ENCODE assay signal across 9 mouse cellular contexts in the genomic region with DNA sequence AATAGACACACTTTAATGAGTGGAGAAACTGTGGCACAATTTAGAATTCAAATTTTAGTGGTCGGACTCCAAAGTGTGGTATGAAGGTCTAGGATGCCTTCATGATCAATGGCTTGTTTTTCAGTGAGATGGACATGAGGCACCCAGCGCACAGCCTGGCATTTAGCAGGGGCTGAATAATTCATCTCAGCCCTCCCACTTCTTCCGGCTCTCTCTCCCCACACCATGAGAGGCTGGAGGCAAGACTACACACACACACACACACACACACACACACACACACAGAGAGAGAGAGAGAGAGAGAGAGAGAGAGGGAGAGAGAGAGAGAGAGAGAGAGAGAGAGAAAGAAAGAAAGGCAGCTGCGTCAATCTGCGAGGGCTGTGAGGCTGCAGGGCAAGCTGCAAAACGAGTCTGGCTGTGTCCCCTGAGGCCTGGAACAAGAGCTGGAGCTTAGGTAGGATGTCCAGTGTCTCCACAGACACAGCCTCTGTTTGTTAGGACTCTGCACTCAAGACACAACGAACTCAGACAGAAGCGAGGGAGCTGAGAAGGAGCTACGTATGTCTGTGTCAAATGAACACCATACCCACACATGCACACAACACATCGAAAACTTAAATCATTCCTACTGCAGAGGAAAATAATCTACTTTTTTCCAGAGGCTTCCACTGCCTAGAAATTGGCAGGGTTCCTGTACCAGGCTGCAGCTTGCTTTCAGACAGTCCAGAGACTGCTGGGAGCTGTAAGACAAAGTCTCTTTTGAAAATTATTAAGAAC.
DNase-seq lines count a peak whose midpoint lies in the region; ATAC-seq lines count a peak whose summit lies in the region.
"Had no signal": no experiment of that assay in that cellular context is flagged by ENCODE, and none has a peak within 500 bp of the region (broad histone marks: within the 10 kb centered on the region; RNA-seq: fewer than 3 reads in every experiment).

No protein-coding gene starts in this region.

- peak overlapping the region; percentile 29 for H3K4me2 ChIP-seq in embryonic facial prominence, embryonic 14.5 days (ENCODE audit: low read depth, low read length)
- peak overlapping the region; percentile 27 for H3K4me2 ChIP-seq in hindbrain, embryonic 16.5 days (ENCODE audit: low read length)
- peak overlapping the region; percentile 7; the same call in 1 of the 2 replicates for H3K4me2 ChIP-seq in neural tube, embryonic 13.5 days
- H3K4me2 ChIP-seq: liver, embryonic 13.5 days had no signal

- 15% methylated on average over 10 of the region's 10 CpGs for WGBS in embryonic facial prominence, embryonic 14.5 days
- 23% methylated on average over 10 of the region's 10 CpGs for WGBS in hindbrain, embryonic 16.5 days
- 21% methylated on average over 10 of the region's 10 CpGs for WGBS in neural tube, embryonic 13.5 days

- peak overlapping the region; percentile 28; the same call in 1 of the 2 replicates for H3K9ac ChIP-seq in embryonic facial prominence, embryonic 14.5 days (ENCODE audit: low read depth, low read length)
- peak overlapping the region; percentile 22 for H3K9ac ChIP-seq in hindbrain, embryonic 16.5 days (ENCODE audit: low read depth, low read length)
- peak overlapping the region; percentile 31; the same call in 1 of the 2 replicates for H3K9ac ChIP-seq in neural tube, embryonic 13.5 days
- H3K9ac ChIP-seq: liver, embryonic 13.5 days had no signal

- H3K4me1 ChIP-seq in embryonic facial prominence, embryonic 14.5 days (ENCODE audit: control insufficient read depth, insufficient read depth, low read length), result peaks cover 43% of the 10 kb centered on the region
- peaks cover 22% of the 10 kb centered on the region for H3K4me1 ChIP-seq in hindbrain, embryonic 16.5 days (ENCODE audit: control insufficient read depth, insufficient read depth, low read depth, low read length)
- H3K4me1 ChIP-seq in neural tube, embryonic 13.5 days (replicated peaks), result peaks cover 37% of the 10 kb centered on the region

- H3K4me3 ChIP-seq in embryonic facial prominence, embryonic 14.5 days (ENCODE audit: low read depth, low read length), result no peak overlapping the region
- no peak overlapping the region for H3K4me3 ChIP-seq in hindbrain, embryonic 16.5 days (ENCODE audit: low read length)
- H3K4me3 ChIP-seq in neural tube, embryonic 13.5 days, result no peak overlapping the region
- H3K4me3 ChIP-seq: liver, embryonic 13.5 days had no signal

- peak overlapping the region; percentile 80 for H3K27ac ChIP-seq in embryonic facial prominence, embryonic 14.5 days (replicated peaks; ENCODE audit: low read depth, low read length)
- peak overlapping the region; percentile 64 for H3K27ac ChIP-seq in hindbrain, embryonic 16.5 days (ENCODE audit: low read depth, low read length)
- H3K27ac ChIP-seq in neural tube, embryonic 13.5 days (replicated peaks), result peak overlapping the region; percentile 82
- H3K27ac ChIP-seq: liver, embryonic 13.5 days had no signal

- no peaks in the 10 kb centered on the region for H3K27me3 ChIP-seq in embryonic facial prominence, embryonic 14.5 days (replicated peaks; ENCODE audit: control insufficient read depth, insufficient read depth, low read length)
- H3K27me3 ChIP-seq in hindbrain, embryonic 16.5 days (replicated peaks; ENCODE audit: control insufficient read depth, insufficient read depth, low read length), result no peaks in the 10 kb centered on the region
- H3K27me3 ChIP-seq in neural tube, embryonic 13.5 days, result no peaks in the 10 kb centered on the region
- H3K27me3 ChIP-seq: liver, embryonic 13.5 days had no signal

- H3K9me3 ChIP-seq in embryonic facial prominence, embryonic 14.5 days (ENCODE audit: control insufficient read depth, low read length), result no peaks in the 10 kb centered on the region
- H3K9me3 ChIP-seq in hindbrain, embryonic 16.5 days (ENCODE audit: control insufficient read depth, low read length), result no peaks in the 10 kb centered on the region
- no peaks in the 10 kb centered on the region for H3K9me3 ChIP-seq in neural tube, embryonic 13.5 days
- H3K9me3 ChIP-seq: liver, embryonic 13.5 days had no signal

- ATAC-seq in embryonic facial prominence, embryonic 14.5 days (ENCODE audit: low read depth), result peak; percentile 38
- peak; percentile 65 for ATAC-seq in hindbrain, embryonic 16.5 days
- ATAC-seq in neural tube, embryonic 13.5 days (ENCODE audit: low read depth), result peak; percentile 71
- no peak for ATAC-seq in monocyte, adult 5-6 weeks (replicated peaks; ENCODE audit: insufficient number of reproducible peaks, low FRiP score, low TSS enrichment, poor library complexity, severe bottlenecking)

- 0 out of 2 replicates have a peak, but pooled peaks cover 3% of the 10 kb centered on the region for H3K36me3 ChIP-seq in embryonic facial prominence, embryonic 14.5 days (ENCODE audit: control insufficient read depth, insufficient read depth, low read length)
- no peaks in the 10 kb centered on the region for H3K36me3 ChIP-seq in hindbrain, embryonic 16.5 days (ENCODE audit: control insufficient read depth, insufficient read depth, low read length)
- no peaks in the 10 kb centered on the region for H3K36me3 ChIP-seq in neural tube, embryonic 13.5 days
- H3K36me3 ChIP-seq: liver, embryonic 13.5 days had no signal

- peak; percentile 20 for DNase-seq in layer of hippocampus, adult 11-12 months (ENCODE audit: low spot score)
- no peak for DNase-seq in layer of hippocampus, postnatal 25 days (ENCODE audit: extremely low spot score in 1 of 2, low spot score in 1 of 2)
- peak; percentile 83 for DNase-seq in embryonic facial prominence, embryonic 14.5 days (ENCODE audit: low spot score)
- DNase-seq in spleen, adult 18-20 months, result no peak
- DNase-seq in lung, postnatal 14 days, result no peak
- DNase-seq: liver, embryonic 13.5 days had no signal

Comparison
In these comparisons a context has a peak if more than half of its experiments do, and no peak if none do; other contexts are left out.
1. DNase-seq: peak in layer of hippocampus, adult 11-12 months (single experiment) and embryonic facial prominence, embryonic 14.5 days (single experiment); none in layer of hippocampus, postnatal 25 days (0 of 2), spleen, adult 18-20 months (0 of 2) and lung, postnatal 14 days (single experiment).
2. Peak in every context shown above with its lines, with median percentiles within 50 percentile points of each other: H3K27ac ChIP-seq, H3K4me2 ChIP-seq and H3K9ac ChIP-seq.